Mouse (Mus musculus) embryonic facial prominence, embryonic 15.5 days (tissue): ENCODE measurements around the gene P2rx6. TPM values are rescaled to one million over a fixed set of nuclear protein-coding genes. Genes with fewer than 3 reads are reported as not detected.
"Not testable (repeated sequence)": the region's sequence is repeated elsewhere in the genome, so short reads cannot be mapped to it uniquely, and the experiment has no call there.

Experiments
- ATAC-seq: fragments of 200-750 bp; cut with Nextera tagmentation; 2 replicates; pipeline ENCODE4 v1.8.0; 2017; ENCODE audit warnings: low read depth, moderate TSS enrichment; ENCODE audit not compliant: insufficient number of reproducible peaks, low FRiP score, low TSS enrichment
- H3K27ac ChIP-seq: fragments of 300-500 bp; sonication (generic); replicated peaks from 2 replicates; pipeline ENCODE4 v1.5.1; 2015; ENCODE audit warnings: mild to moderate bottlenecking, inconsistent platforms
- H3K27me3 ChIP-seq: fragments of 300-500 bp; sonication (generic); 2 replicates; pipeline ENCODE4 v1.6.1; 2015; ENCODE audit warnings: inconsistent platforms
- H3K36me3 ChIP-seq: fragments of 300-500 bp; sonication (generic); 2 replicates; pipeline ENCODE4 v1.6.1; 2015; ENCODE audit warnings: mild to moderate bottlenecking, inconsistent platforms
- H3K4me1 ChIP-seq: fragments of 300-500 bp; sonication (generic); 2 replicates; pipeline ENCODE4 v1.6.1; 2015; ENCODE audit warnings: inconsistent platforms
- H3K4me2 ChIP-seq: fragments of 300-500 bp; sonication (generic); replicated peaks from 2 replicates; pipeline ENCODE4 v1.6.1; 2015; ENCODE audit warnings: mild to moderate bottlenecking, inconsistent platforms
- H3K4me3 ChIP-seq: fragments of 300-500 bp; sonication (generic); replicated peaks from 2 replicates; pipeline ENCODE4 v1.5.1; 2015; ENCODE audit warnings: mild to moderate bottlenecking, inconsistent platforms
- H3K9ac ChIP-seq: fragments of 300-500 bp; sonication (generic); 2 replicates; pipeline ENCODE4 v1.6.1; 2015; ENCODE audit warnings: inconsistent platforms
- H3K9me3 ChIP-seq: fragments of 300-500 bp; sonication (generic); replicated peaks from 2 replicates; pipeline ENCODE4 v1.6.1; 2016; ENCODE audit warnings: inconsistent platforms
- WGBS: fragments of 180-500 bp; shearing (Covaris S2); methylation state at CpG from one replicate; pipeline ENCODE4 v1.1.7; 2015; 5-methylcytosine and 5-hydroxymethylcytosine counted together
- polyA plus RNA-seq: library from polyadenylated mRNA; unstranded; fragments of >200 nt; fragmentation: Nextera tagmentation; extraction: Ambion mirVana; gene quantifications from 2 replicates; pipeline ENCODE4 v1.2.1, GENCODE M21; 2015

P2rx6 gene
- polyA plus RNA-seq, 1 experiment from 2014 or later, result 0.99 TPM

- H3K9me3 ChIP-seq, result no peaks in the 10 kb centered on the region
- no peak overlapping the region for H3K4me3 ChIP-seq
- no peak overlapping the region for H3K4me2 ChIP-seq
- no peak overlapping the region for H3K27ac ChIP-seq
- no peak for ATAC-seq
- no peaks in the 10 kb centered on the region for H3K36me3 ChIP-seq
- 89% methylated on average over 3 of the region's 3 CpGs for WGBS
- peaks cover 5% of the 10 kb centered on the region for H3K4me1 ChIP-seq
- no peak overlapping the region for H3K9ac ChIP-seq
- peaks cover 4% of the 10 kb centered on the region; the same call in 1 of the 2 replicates for H3K27me3 ChIP-seq
Measured at GRCm38 (mm10) chr16:17536584-17536983, 25.1 kb upstream of the P2rx6 start.

GRCm38 (mm10) chr16:17542632-17543031 is 19.1 kb upstream of the P2rx6 start:
- Histone ChIP-seq H3K4me1 (no peaks in the 10 kb centered on the region), H3K9me3 (no peaks in the 10 kb centered on the region), H3K27me3 (peaks cover 4% of the 10 kb centered on the region; the same call in 1 of the 2 replicates), H3K27ac (no peak overlapping the region), H3K36me3 (no peaks in the 10 kb centered on the region), H3K9ac (no peak overlapping the region), H3K4me2 (no peak overlapping the region), H3K4me3 (no peak overlapping the region)
- no peak for ATAC-seq
- 55% methylated on average over 2 of the region's 2 CpGs for WGBS

GRCm38 (mm10) chr16:17552837-17553236 is 8.8 kb upstream of the P2rx6 start:
- no peak overlapping the region for H3K9ac ChIP-seq
- H3K4me3 ChIP-seq, result no peak overlapping the region
- no peaks in the 10 kb centered on the region for H3K27me3 ChIP-seq
- no peaks in the 10 kb centered on the region for H3K9me3 ChIP-seq
- H3K4me1 ChIP-seq, result peaks cover 10% of the 10 kb centered on the region
- WGBS, result 82% methylated on average over 7 of the region's 7 CpGs
- H3K27ac ChIP-seq, result no peak overlapping the region
- no peak for ATAC-seq
- H3K36me3 ChIP-seq, result no peaks in the 10 kb centered on the region
- H3K4me2 ChIP-seq, result no peak overlapping the region

- peak; percentile 89 for ATAC-seq
- no peaks in the 10 kb centered on the region for H3K36me3 ChIP-seq
- WGBS, result 7% methylated on average over 18 of the region's 18 CpGs
- no peak overlapping the region for H3K27ac ChIP-seq
- peaks cover 16% of the 10 kb centered on the region for H3K4me1 ChIP-seq
- H3K9ac ChIP-seq, result no peak overlapping the region
- peak overlapping the region; percentile 40 for H3K4me2 ChIP-seq
- H3K9me3 ChIP-seq, result no peaks in the 10 kb centered on the region
- H3K27me3 ChIP-seq, result 0 out of 2 replicates have a peak, but pooled peaks cover 2% of the 10 kb centered on the region
- H3K4me3 ChIP-seq, result peak overlapping the region; percentile 17
Measured at GRCm38 (mm10) chr16:17553910-17554685, 7.6 kb upstream of the P2rx6 start.

- 27% methylated on average over 4 of the region's 4 CpGs for WGBS
- Histone ChIP-seq H3K4me1 (peaks cover 19% of the 10 kb centered on the region), H3K4me2 (peak overlapping the region; percentile 40; the same call in 1 of the 2 replicates)
- not testable (repeated sequence) for H3K36me3 ChIP-seq, H3K4me3 ChIP-seq, H3K27me3 ChIP-seq, H3K9me3 ChIP-seq, ATAC-seq, H3K9ac ChIP-seq, H3K27ac ChIP-seq
Measured at GRCm38 (mm10) chr16:17554702-17555101, 7.0 kb upstream of the P2rx6 start.

- peaks cover 25% of the 10 kb centered on the region for H3K4me1 ChIP-seq
- 84% methylated on average over 4 of the region's 4 CpGs for WGBS
- no peak overlapping the region for H3K9ac ChIP-seq
- no peak for ATAC-seq
- H3K4me3 ChIP-seq, result no peak overlapping the region
- H3K36me3 ChIP-seq, result no peaks in the 10 kb centered on the region
- H3K4me2 ChIP-seq, result no peak overlapping the region
- H3K27ac ChIP-seq, result no peak overlapping the region
- no peaks in the 10 kb centered on the region for H3K9me3 ChIP-seq
- H3K27me3 ChIP-seq, result peaks cover 19% of the 10 kb centered on the region
Measured at GRCm38 (mm10) chr16:17556180-17556579, 5.5 kb upstream of the P2rx6 start.

- H3K27me3 ChIP-seq, result peaks cover 19% of the 10 kb centered on the region
- no peak overlapping the region for H3K4me3 ChIP-seq
- H3K9me3 ChIP-seq, result no peaks in the 10 kb centered on the region
- H3K4me1 ChIP-seq, result peaks cover 31% of the 10 kb centered on the region
- H3K36me3 ChIP-seq, result no peaks in the 10 kb centered on the region
- no peak for ATAC-seq
- no peak overlapping the region for H3K4me2 ChIP-seq
- H3K9ac ChIP-seq, result no peak overlapping the region
- 46% methylated on average over 4 of the region's 4 CpGs for WGBS
- no peak overlapping the region for H3K27ac ChIP-seq
Measured at GRCm38 (mm10) chr16:17556907-17557306, 4.8 kb upstream of the P2rx6 start.

DNA sequence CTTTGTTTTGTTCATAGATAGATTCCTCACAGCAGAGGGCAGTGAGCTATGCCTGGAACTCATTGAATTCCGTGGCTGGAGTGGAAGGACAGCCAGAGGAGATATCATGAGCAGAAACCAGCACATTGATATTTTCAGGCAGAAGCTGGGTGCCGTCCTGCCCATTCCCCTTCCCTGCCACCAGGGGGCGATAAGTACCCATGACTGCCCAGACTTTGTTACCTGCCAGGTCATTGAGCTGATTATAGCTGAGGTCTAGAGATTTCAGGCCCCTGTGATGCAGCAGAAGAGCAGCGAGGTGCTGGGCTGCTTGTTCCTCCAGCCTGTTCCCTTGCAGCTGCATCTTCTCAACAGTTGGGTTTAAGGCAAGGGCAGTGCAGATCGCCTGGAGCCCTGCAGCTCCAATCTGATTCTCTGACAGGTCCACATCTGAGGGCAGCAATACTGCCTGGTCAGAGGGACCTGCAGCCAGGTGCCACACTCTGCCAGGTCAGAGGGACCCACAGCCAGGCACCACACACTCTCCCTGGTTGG is 3.7 kb upstream of the P2rx6 start:
- no peak overlapping the region for H3K4me3 ChIP-seq
- H3K4me2 ChIP-seq, result peak overlapping the region; percentile 9; the same call in 1 of the 2 replicates
- no peak for ATAC-seq
- WGBS, result 3% methylated on average over 5 of the region's 5 CpGs
- H3K4me1 ChIP-seq, result peaks cover 32% of the 10 kb centered on the region
- peaks cover 26% of the 10 kb centered on the region for H3K27me3 ChIP-seq
- H3K9ac ChIP-seq, result no peak overlapping the region
- H3K36me3 ChIP-seq, result no peaks in the 10 kb centered on the region
- H3K9me3 ChIP-seq, result no peaks in the 10 kb centered on the region
- H3K27ac ChIP-seq, result no peak overlapping the region

DNA sequence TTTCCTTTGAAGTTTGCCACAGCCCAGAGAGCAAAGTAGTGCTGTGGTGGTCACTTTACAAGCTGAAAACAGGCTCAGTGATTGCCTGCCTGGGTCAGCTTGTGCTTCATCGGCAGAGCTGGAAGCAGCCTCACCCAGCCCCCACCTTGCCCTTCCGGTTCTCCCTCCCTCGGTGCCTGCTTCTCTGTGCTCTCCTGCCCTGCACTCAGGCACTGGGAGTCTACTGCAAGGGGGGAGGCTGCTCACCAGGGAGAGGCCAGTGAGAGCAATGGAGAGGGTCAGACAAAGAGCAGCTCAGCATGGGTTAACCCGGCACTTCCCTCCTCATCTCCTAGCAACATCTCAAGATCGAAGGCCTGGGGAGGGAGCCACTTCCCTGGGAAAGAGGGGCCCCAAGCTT is 2.9 kb upstream of the P2rx6 start:
- Histone ChIP-seq H3K4me3 (no peak overlapping the region), H3K27ac (no peak overlapping the region)
- ATAC-seq, result no peak

DNA sequence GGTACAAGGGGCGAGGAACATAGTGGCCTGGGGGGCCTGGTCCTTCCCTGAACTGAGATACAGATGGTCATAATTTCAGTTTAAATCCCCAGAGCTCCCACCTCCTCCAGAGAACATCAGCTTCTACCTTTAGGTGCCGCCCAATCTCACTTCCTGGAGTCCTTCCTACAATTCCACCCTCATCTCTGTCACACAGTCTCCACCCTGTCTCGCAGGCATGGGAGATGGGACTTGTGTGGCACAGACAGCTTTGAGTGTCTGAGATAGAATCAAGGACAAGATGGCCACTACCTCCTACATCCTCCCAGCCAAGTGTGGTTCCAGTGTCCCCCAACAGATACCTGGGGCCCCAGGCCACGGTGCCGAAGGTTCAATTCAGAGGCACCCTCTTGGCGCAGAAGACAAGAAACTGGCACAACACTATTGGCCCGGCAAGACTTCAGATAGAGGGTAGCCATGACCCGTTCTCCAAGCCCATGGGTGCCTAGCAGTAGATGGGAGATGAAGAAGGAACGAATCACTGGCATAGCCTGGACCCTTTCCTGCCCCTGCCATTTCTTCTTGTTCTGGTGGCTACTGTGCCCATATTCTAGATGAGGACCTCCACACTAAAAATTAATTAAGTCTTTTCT is 2.2 kb upstream of the P2rx6 start:
- no peaks in the 10 kb centered on the region for H3K36me3 ChIP-seq
- H3K9me3 ChIP-seq, result no peaks in the 10 kb centered on the region
- no peak overlapping the region for H3K27ac ChIP-seq
- H3K4me2 ChIP-seq, result no peak overlapping the region
- ATAC-seq, result no peak
- H3K27me3 ChIP-seq, result peaks cover 27% of the 10 kb centered on the region
- H3K4me3 ChIP-seq, result no peak overlapping the region
- peaks cover 22% of the 10 kb centered on the region for H3K4me1 ChIP-seq
- 66% methylated on average over 9 of the region's 9 CpGs for WGBS
- H3K9ac ChIP-seq, result no peak overlapping the region; the same call in 1 of the 2 replicates

More for the DNA sequence above, 2.9 kb upstream of the P2rx6 start:
- peaks cover 29% of the 10 kb centered on the region for H3K4me1 ChIP-seq
- H3K9ac ChIP-seq, result no peak overlapping the region
- H3K36me3 ChIP-seq, result no peaks in the 10 kb centered on the region
- peak overlapping the region; percentile 24; the same call in 1 of the 2 replicates for H3K4me2 ChIP-seq
- 2% methylated on average over 5 of the region's 5 CpGs for WGBS
- H3K9me3 ChIP-seq, result no peaks in the 10 kb centered on the region
- peaks cover 27% of the 10 kb centered on the region for H3K27me3 ChIP-seq

DNA sequence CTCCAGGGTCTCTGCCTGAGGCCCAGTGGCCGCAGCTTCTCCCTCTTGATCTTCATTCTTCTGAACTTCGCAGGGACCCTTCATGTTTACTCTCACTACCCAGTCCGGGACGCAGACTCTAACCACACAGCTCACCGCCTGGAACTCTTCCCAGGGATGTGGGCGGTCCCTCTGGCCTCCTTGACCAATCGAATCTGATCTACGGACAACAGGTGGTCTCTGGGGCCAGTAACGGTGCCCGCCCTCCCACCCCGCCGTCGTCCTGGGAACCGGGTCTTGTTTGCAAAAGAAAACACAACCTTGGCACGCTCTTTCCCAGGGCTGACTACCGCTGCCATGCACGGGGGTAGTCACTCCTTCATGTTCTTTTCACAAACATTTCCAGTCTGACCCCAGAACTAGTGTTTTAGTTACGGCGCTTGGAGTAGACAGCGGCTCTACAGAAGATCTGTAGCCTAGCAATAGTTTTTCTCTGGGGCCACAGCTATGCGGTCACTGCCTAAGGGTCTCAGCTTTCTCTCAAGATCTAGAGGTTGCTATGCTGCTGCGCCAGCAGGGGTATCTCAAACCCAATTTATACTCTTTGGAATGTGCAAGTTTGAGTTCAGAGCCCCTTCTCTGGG is 446 bp upstream of the P2rx6 start, which contains the start of gene Lrrc74b:
TSS of gene Lrrc74b (minus strand) at position 120 of the 623 bp plus-strand sequence.
- Histone ChIP-seq H3K36me3 (no peaks in the 10 kb centered on the region), H3K9me3 (no peaks in the 10 kb centered on the region), H3K27ac (peak within 1 kb of the TSS; percentile 25), H3K4me3 (peak within 1 kb of the TSS; percentile 28), H3K9ac (peak within 1 kb of the TSS; percentile 9; the same call in 1 of the 2 replicates), H3K27me3 (peaks cover 27% of the 10 kb centered on the region), H3K4me1 (peaks cover 22% of the 10 kb centered on the region), H3K4me2 (peak within 1 kb of the TSS; percentile 50)
- 2% methylated on average over 22 of the region's 22 CpGs for WGBS
- ATAC-seq, result peak; percentile 75
